Comparison of ENCODE assay signal across 8 mouse cellular contexts in the genomic region with DNA sequence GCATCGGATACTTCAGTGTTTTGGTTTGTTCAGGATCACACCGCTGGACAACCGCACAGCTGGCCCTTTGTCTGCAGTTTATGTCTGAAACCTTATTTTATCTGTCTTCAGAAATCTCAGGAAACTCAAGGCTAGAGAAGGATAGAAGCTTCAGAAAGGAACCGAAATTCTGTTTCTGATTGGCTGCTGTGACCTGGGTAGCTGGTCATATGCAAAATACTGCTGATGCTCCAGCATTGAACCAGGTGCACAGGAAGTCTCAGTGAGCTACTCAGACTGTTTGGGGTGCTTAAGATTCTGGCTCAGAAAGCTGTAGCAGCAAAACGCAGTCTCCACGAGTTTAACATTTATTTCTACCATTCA. TPM values are rescaled to one million over a fixed set of nuclear protein-coding genes. Genes with fewer than 3 reads are reported as not detected.
DNase-seq lines count a peak whose midpoint lies in the region; ATAC-seq and TF ChIP-seq lines count a peak whose summit lies in the region.

No protein-coding gene starts in this region.

- peak overlapping the region; percentile 76 for H3K4me3 ChIP-seq in heart, adult 2 months
- H3K4me3 ChIP-seq in embryonic facial prominence, embryonic 13.5 days: peak overlapping the region; percentile 88
- H3K4me3 ChIP-seq in intestine, embryonic 15.5 days (replicated peaks): peak overlapping the region; percentile 77
- peak overlapping the region; percentile 94 for H3K4me3 ChIP-seq in midbrain, postnatal 0 days (ENCODE audit: low read depth, low read length)

- H3K36me3 ChIP-seq in heart, adult 2 months (ENCODE audit: control insufficient read depth, insufficient read depth, low read length): no peaks in the 10 kb centered on the region
- H3K36me3 ChIP-seq in embryonic facial prominence, embryonic 13.5 days: peaks cover 6% of the 10 kb centered on the region; the same call in 1 of the 2 replicates
- H3K36me3 ChIP-seq in intestine, embryonic 15.5 days: no peaks in the 10 kb centered on the region
- no peaks in the 10 kb centered on the region for H3K36me3 ChIP-seq in midbrain, postnatal 0 days (ENCODE audit: insufficient read depth, low read length)

- ATAC-seq in embryonic facial prominence, embryonic 13.5 days (ENCODE audit: insufficient number of reproducible peaks, insufficient read depth, low FRiP score, low TSS enrichment, low read depth): peak; percentile 48; the same call in 1 of the 2 replicates
- peak; percentile 90 for ATAC-seq in intestine, embryonic 15.5 days
- ATAC-seq in midbrain, postnatal 0 days (ENCODE audit: low FRiP score): peak; percentile 87

- H3K27ac ChIP-seq in heart, adult 2 months: peak overlapping the region; percentile 82
- H3K27ac ChIP-seq in embryonic facial prominence, embryonic 13.5 days: peak overlapping the region; percentile 86
- peak overlapping the region; percentile 72 for H3K27ac ChIP-seq in intestine, embryonic 15.5 days
- H3K27ac ChIP-seq in midbrain, postnatal 0 days (ENCODE audit: low read depth, low read length): peak overlapping the region; percentile 85

- H3K4me1 ChIP-seq in heart, adult 2 months (ENCODE audit: control insufficient read depth, insufficient read depth, low read length): 0 out of 2 replicates have a peak, but pooled peaks cover 1% of the 10 kb centered on the region
- H3K4me1 ChIP-seq in embryonic facial prominence, embryonic 13.5 days: peaks cover 9% of the 10 kb centered on the region
- no peaks in the 10 kb centered on the region; the same call in 1 of the 2 replicates for H3K4me1 ChIP-seq in intestine, embryonic 15.5 days (replicated peaks)
- 0 out of 2 replicates have a peak, but pooled peaks cover 2% of the 10 kb centered on the region for H3K4me1 ChIP-seq in midbrain, postnatal 0 days (ENCODE audit: insufficient read depth, low read length)

- no peak for TF ChIP-seq EP300 in heart, adult 2 months (IDR thresholded peaks at IDR 0.05; ENCODE audit: insufficient read depth, low read depth, low read length)

- intact Hi-C loops in heart, adult 2 months (cut with DNase I): loop anchor here (2.0 to 10.0 kb wide), 4 partner anchors 134 to 486 kb away; a partner anchor contains a TSS
- intact Hi-C loops in heart, postnatal 36 days (cut with DNase I): loop anchor here (1.0 to 10.0 kb wide), 5 partner anchors 116 to 486 kb away; a partner anchor contains a TSS

- no peak for TF ChIP-seq POLR2A in heart, adult 2 months (IDR thresholded peaks at IDR 0.05; ENCODE audit: insufficient read depth, low read depth, low read length)

- no peaks in the 10 kb centered on the region for H3K27me3 ChIP-seq in heart, adult 2 months (ENCODE audit: control insufficient read depth, insufficient read depth, low read length)
- no peaks in the 10 kb centered on the region for H3K27me3 ChIP-seq in embryonic facial prominence, embryonic 13.5 days
- H3K27me3 ChIP-seq in intestine, embryonic 15.5 days (replicated peaks): no peaks in the 10 kb centered on the region
- H3K27me3 ChIP-seq in midbrain, postnatal 0 days (ENCODE audit: insufficient read depth, low read length): no peaks in the 10 kb centered on the region

- peak overlapping the region; percentile 97 for H3K9ac ChIP-seq in heart, adult 2 months (ENCODE audit: low read depth, low read length)
- H3K9ac ChIP-seq in embryonic facial prominence, embryonic 13.5 days: peak overlapping the region; percentile 89
- H3K9ac ChIP-seq in intestine, embryonic 15.5 days: peak overlapping the region; percentile 84
- peak overlapping the region; percentile 89 for H3K9ac ChIP-seq in midbrain, postnatal 0 days (replicated peaks; ENCODE audit: low read length, poor library complexity, severe bottlenecking)

- WGBS in heart, adult 2 months: under 1% methylated on average over 6 of the region's 6 CpGs
- WGBS in embryonic facial prominence, embryonic 13.5 days: 2% methylated on average over 6 of the region's 6 CpGs
- 3% methylated on average over 6 of the region's 6 CpGs for WGBS in intestine, embryonic 15.5 days
- 0% methylated on average over 6 of the region's 6 CpGs for WGBS in midbrain, postnatal 0 days

- H3K9me3 ChIP-seq in embryonic facial prominence, embryonic 13.5 days: no peaks in the 10 kb centered on the region
- H3K9me3 ChIP-seq in intestine, embryonic 15.5 days: no peaks in the 10 kb centered on the region
- H3K9me3 ChIP-seq in midbrain, postnatal 0 days (ENCODE audit: low read length): no peaks in the 10 kb centered on the region

- H3K4me2 ChIP-seq in embryonic facial prominence, embryonic 13.5 days: peak overlapping the region; percentile 67
- H3K4me2 ChIP-seq in intestine, embryonic 15.5 days (replicated peaks): peak overlapping the region; percentile 50
- peak overlapping the region; percentile 53 for H3K4me2 ChIP-seq in midbrain, postnatal 0 days (ENCODE audit: low read depth, low read length, poor library complexity, severe bottlenecking)

- no peaks in the 10 kb centered on the region for H3K79me2 ChIP-seq in heart, adult 2 months (replicated peaks; ENCODE audit: control insufficient read depth, insufficient read depth, low read length)

- no peak for DNase-seq in heart, adult 2 months
- DNase-seq in heart, postnatal 36 days: no peak
- DNase-seq in CD4-positive, CD25-positive, alpha-beta regulatory T cell, adult 2 months (ENCODE audit: low read depth, low spot score): peak; percentile 89
- peak; percentile 70 for DNase-seq in midbrain, postnatal 0 days (ENCODE audit: low spot score)
- no peak for DNase-seq in cerebellum, adult 9-10 months
- no peak for DNase-seq in Muller cell, postnatal 12 days (ENCODE audit: inconsistent ontology term)

- no peak for TF ChIP-seq CTCF in heart, adult 2 months (IDR thresholded peaks at IDR 0.05)
- no peak for TF ChIP-seq CTCF in midbrain, postnatal 0 days (IDR thresholded peaks at IDR 0.05)

RNA-seq across cellular contexts. Expression of a gene that starts 0.4 kb away (rescaled TPM):
- total RNA-seq in heart, adult 2 months (2021): under 1 TPM; 0.93 to 0.97 TPM
- polyA plus RNA-seq in heart, adult 2 months (2012; rRNA removed): 2.4 and 3.1 TPM in 2 replicates
- 1 to 10 TPM; 1.2 to 1.3 TPM for total RNA-seq in heart, postnatal 36 days (2021)
- polyA plus RNA-seq in embryonic facial prominence, embryonic 13.5 days (2015; fragmentation: Nextera tagmentation; extraction: Ambion mirVana): 10.2 and 11.3 TPM in 2 replicates
- 6.2 and 6.8 TPM in 2 replicates for polyA plus RNA-seq in intestine, embryonic 15.5 days (2015; fragmentation: Nextera tagmentation; extraction: Ambion mirVana)
- total RNA-seq in midbrain, postnatal 0 days (2014; rRNA removed): 7.5 and 11.7 TPM in 2 replicates
- polyA plus RNA-seq in midbrain, postnatal 0 days (2015; fragmentation: Nextera tagmentation; extraction: Ambion mirVana): 3.4 TPM in 2 replicates

Comparison
In these comparisons a context has a peak if more than half of its experiments do, and no peak if none do; other contexts are left out.
1. DNase-seq: peak in CD4-positive, CD25-positive, alpha-beta regulatory T cell, adult 2 months (single experiment) and midbrain, postnatal 0 days (single experiment); none in heart, adult 2 months (0 of 2), heart, postnatal 36 days (0 of 2), cerebellum, adult 9-10 months (single experiment) and Muller cell, postnatal 12 days (single experiment).
2. Peak in every context shown above with its lines, with median percentiles within 50 percentile points of each other: H3K27ac ChIP-seq, H3K4me3 ChIP-seq, H3K9ac ChIP-seq, ATAC-seq and H3K4me2 ChIP-seq.